Mouse (Mus musculus) MEL (cell line): ENCODE data around the gene Hprt.

Source experiments
- CTCF ChIP-seq, 3 experiments: IDR thresholded peaks in 2 of 3; conservative IDR thresholded peaks in 1 of 3; 2 replicates each; pipeline ENCODE4 v1.5.1; 2011 to 2012; ENCODE audit warnings: low read length in 3 of 3, low read depth in 2 of 3, mild to moderate bottlenecking in 2 of 3, improper control_type of control experiment in 1 of 3, inconsistent platforms in 1 of 3, mixed read lengths in 1 of 3, moderate library complexity in 1 of 3; ENCODE audit not compliant: control insufficient read depth in 1 of 3, insufficient read depth in 1 of 3, poor library complexity in 1 of 3, severe bottlenecking in 1 of 3
- GATA1 ChIP-seq: IDR thresholded peaks from 2 replicates; pipeline ENCODE4 v1.6.1; 2011; ENCODE audit warnings: low read depth, low read length, improper control_type of control experiment
- MAFK ChIP-seq: IDR thresholded peaks from 2 replicates; pipeline ENCODE4 v1.6.1; 2011; ENCODE audit warnings: low read depth, mild to moderate bottlenecking, low read length, improper control_type of control experiment, borderline replicate concordance
- MAZ ChIP-seq: IDR thresholded peaks from 2 replicates; pipeline ENCODE4 v1.6.1; 2012; ENCODE audit warnings: low read depth, mild to moderate bottlenecking, inconsistent platforms, low read length, improper control_type of control experiment
- MXI1 ChIP-seq: IDR thresholded peaks from 2 replicates; pipeline ENCODE4 v1.6.1; 2011; ENCODE audit warnings: mild to moderate bottlenecking, low read depth, low read length, improper control_type of control experiment
- TAL1 ChIP-seq: IDR thresholded peaks from 2 replicates; pipeline ENCODE4 v1.6.1; 2012; ENCODE audit warnings: mild to moderate bottlenecking, inconsistent platforms, low read length, moderate library complexity, mixed read lengths
- ZNF384 ChIP-seq: IDR thresholded peaks from 2 replicates; pipeline ENCODE4 v1.6.1; 2012; ENCODE audit warnings: low read depth, mild to moderate bottlenecking, inconsistent platforms, low read length, improper control_type of control experiment

GRCm38 (mm10) chrX:52965149-52965548 lies 22.8 kb upstream of the Hprt start:
- no peak for TF ChIP-seq CTCF (IDR thresholded peaks at IDR 0.05 in 2 of 3, conservative IDR thresholded peaks at IDR 0.05 in 1 of 3; ENCODE audit: control insufficient read depth in 1 of 3, insufficient read depth in 1 of 3, low read depth in 2 of 3, low read length in 3 of 3, poor library complexity in 1 of 3, severe bottlenecking in 1 of 3)
- no peak for TF ChIP-seq TAL1
- peak; percentile 43; the same call in 1 of the 2 replicates for TF ChIP-seq GATA1
- no peak for TF ChIP-seq MAZ
- no peak for TF ChIP-seq MXI1
- no peak for TF ChIP-seq ZNF384
- TF ChIP-seq MAFK = no peak
